Mouse (Mus musculus): ENCODE measurements around the gene Batf. TPM values are rescaled to one million over a fixed set of nuclear protein-coding genes. Genes with fewer than 3 reads are reported as not detected.

The Batf gene
- total and polyA plus RNA-seq, 3 experiments, result 1.0 to 1.8 (median 1.6) TPM

- Histone ChIP-seq H3K36me3 (ENCODE audit: control insufficient read depth, insufficient read depth, low read length) (no peaks in the 10 kb centered on the region), H3K9ac (ENCODE audit: low read depth, low read length) (no peak overlapping the region), H3K4me3 (no peak overlapping the region), H3K79me2 (replicated peaks; ENCODE audit: control insufficient read depth, insufficient read depth, low read length) (no peaks in the 10 kb centered on the region), H3K4me1 (ENCODE audit: control insufficient read depth, insufficient read depth, low read length) (peaks cover 8% of the 10 kb centered on the region), H3K27ac (no peak overlapping the region), H3K27me3 (ENCODE audit: control insufficient read depth, insufficient read depth, low read length) (no peaks in the 10 kb centered on the region)
- DNase-seq, result no peak
- intact Hi-C loops (cut with DNase I), result no loop called here
- WGBS, result 80% methylated on average over 7 of the region's 7 CpGs
- TF ChIP-seq EP300 (IDR thresholded peaks at IDR 0.05; ENCODE audit: insufficient read depth, low read depth, low read length), result no peak
- no peak for TF ChIP-seq CTCF (IDR thresholded peaks at IDR 0.05)
- no peak for TF ChIP-seq POLR2A (IDR thresholded peaks at IDR 0.05; ENCODE audit: insufficient read depth, low read depth, low read length)
Observed at GRCm38 (mm10) chr12:85700842-85701223, 14.4 kb downstream of the Batf start.

GRCm38 (mm10) chr12:85702166-85703055 is 15.9 kb downstream of the Batf start:
- TF ChIP-seq EP300 (IDR thresholded peaks at IDR 0.05; ENCODE audit: insufficient read depth, low read depth, low read length), result no peak
- no peak for DNase-seq
- Histone ChIP-seq H3K27me3 (ENCODE audit: control insufficient read depth, insufficient read depth, low read length) (no peaks in the 10 kb centered on the region), H3K4me3 (no peak overlapping the region), H3K4me1 (ENCODE audit: control insufficient read depth, insufficient read depth, low read length) (peaks cover 9% of the 10 kb centered on the region), H3K79me2 (replicated peaks; ENCODE audit: control insufficient read depth, insufficient read depth, low read length) (no peaks in the 10 kb centered on the region), H3K9ac (ENCODE audit: low read depth, low read length) (no peak overlapping the region), H3K27ac (no peak overlapping the region), H3K36me3 (ENCODE audit: control insufficient read depth, insufficient read depth, low read length) (no peaks in the 10 kb centered on the region)
- WGBS, result 80% methylated on average over 15 of the region's 15 CpGs
- intact Hi-C loops (cut with DNase I), result no loop called here

GRCm38 (mm10) chr12:85703507-85703906 is 17.0 kb downstream of the Batf start:
- H3K36me3 ChIP-seq (ENCODE audit: control insufficient read depth, insufficient read depth, low read length), result no peaks in the 10 kb centered on the region
- DNase-seq, result no peak
- 59% methylated on average over 3 of the region's 3 CpGs for WGBS

GRCm38 (mm10) chr12:85704566-85704965 is 18.1 kb downstream of the Batf start:
- peaks cover 6% of the 10 kb centered on the region for H3K4me1 ChIP-seq (ENCODE audit: control insufficient read depth, insufficient read depth, low read length)
- no peak overlapping the region for H3K9ac ChIP-seq (ENCODE audit: low read depth, low read length)
- H3K27ac ChIP-seq, result no peak overlapping the region; the same call in 1 of the 2 replicates
- TF ChIP-seq POLR2A (IDR thresholded peaks at IDR 0.05; ENCODE audit: insufficient read depth, low read depth, low read length), result no peak
- TF ChIP-seq CTCF (IDR thresholded peaks at IDR 0.05), result no peak
- TF ChIP-seq EP300 (IDR thresholded peaks at IDR 0.05; ENCODE audit: insufficient read depth, low read depth, low read length), result no peak
- H3K4me3 ChIP-seq, result no peak overlapping the region
- H3K36me3 ChIP-seq (ENCODE audit: control insufficient read depth, insufficient read depth, low read length), result no peaks in the 10 kb centered on the region
- H3K79me2 ChIP-seq (replicated peaks; ENCODE audit: control insufficient read depth, insufficient read depth, low read length), result no peaks in the 10 kb centered on the region
- intact Hi-C loops (cut with DNase I), result no loop called here
- DNase-seq, result no peak
- no peaks in the 10 kb centered on the region for H3K27me3 ChIP-seq (ENCODE audit: control insufficient read depth, insufficient read depth, low read length)
- WGBS, result 77% methylated on average over 7 of the region's 7 CpGs

More at GRCm38 (mm10) chr12:85703507-85703906, 17.0 kb downstream of the Batf start:
- TF ChIP-seq CTCF (IDR thresholded peaks at IDR 0.05), result no peak
- TF ChIP-seq EP300 (IDR thresholded peaks at IDR 0.05; ENCODE audit: insufficient read depth, low read depth, low read length), result no peak
- TF ChIP-seq POLR2A (IDR thresholded peaks at IDR 0.05; ENCODE audit: insufficient read depth, low read depth, low read length), result no peak
- H3K79me2 ChIP-seq (replicated peaks; ENCODE audit: control insufficient read depth, insufficient read depth, low read length), result no peaks in the 10 kb centered on the region
- H3K4me3 ChIP-seq, result no peak overlapping the region
- peaks cover 7% of the 10 kb centered on the region for H3K4me1 ChIP-seq (ENCODE audit: control insufficient read depth, insufficient read depth, low read length)
- no peak overlapping the region for H3K9ac ChIP-seq (ENCODE audit: low read depth, low read length)
- no peaks in the 10 kb centered on the region for H3K27me3 ChIP-seq (ENCODE audit: control insufficient read depth, insufficient read depth, low read length)
- no peak overlapping the region for H3K27ac ChIP-seq
- intact Hi-C loops (cut with DNase I), result no loop called here

- H3K9ac ChIP-seq (ENCODE audit: low read depth, low read length), result peak overlapping the region; percentile 76
- intact Hi-C loops (cut with DNase I), result no loop called here
- H3K4me1 ChIP-seq (ENCODE audit: control insufficient read depth, insufficient read depth, low read length), result peaks cover 6% of the 10 kb centered on the region
- peak overlapping the region; percentile 79 for H3K27ac ChIP-seq
- TF ChIP-seq EP300 (IDR thresholded peaks at IDR 0.05; ENCODE audit: insufficient read depth, low read depth, low read length), result 0 out of 2 replicates have a peak, but pooled peaks have one; percentile 7
- TF ChIP-seq POLR2A (IDR thresholded peaks at IDR 0.05; ENCODE audit: insufficient read depth, low read depth, low read length), result peak; percentile 98
- TF ChIP-seq CTCF (IDR thresholded peaks at IDR 0.05), result peak; percentile 38
- no peaks in the 10 kb centered on the region for H3K36me3 ChIP-seq (ENCODE audit: control insufficient read depth, insufficient read depth, low read length)
- WGBS, result 9% methylated on average over 20 of the region's 20 CpGs
- H3K4me3 ChIP-seq, result peak overlapping the region; percentile 50
- DNase-seq, result peak; percentile 90 to 91
- no peaks in the 10 kb centered on the region for H3K79me2 ChIP-seq (replicated peaks; ENCODE audit: control insufficient read depth, insufficient read depth, low read length)
- H3K27me3 ChIP-seq (ENCODE audit: control insufficient read depth, insufficient read depth, low read length), result no peaks in the 10 kb centered on the region
Observed at GRCm38 (mm10) chr12:85705002-85705830, 18.7 kb downstream of the Batf start.

Measured in heart, adult 2 months (tissue).